Mouse (Mus musculus): ENCODE data around the gene Diaph2. TPM values are rescaled to one million over a fixed set of nuclear protein-coding genes. Genes with fewer than 3 reads are reported as not detected.

The Diaph2 gene
- polyA plus RNA-seq, 1 experiment from 2014 or later, result 8.3 TPM

GRCm38 (mm10) chrX:130505626-130506025 is 756.1 kb downstream of the Diaph2 start:
- Histone ChIP-seq H3K4me1 (no peaks in the 10 kb centered on the region), H3K36me3 (no peaks in the 10 kb centered on the region), H3K4me3 (no peak overlapping the region), H3K9ac (no peak overlapping the region), H3K27me3 (no peaks in the 10 kb centered on the region), H3K9me3 (no peaks in the 10 kb centered on the region), H3K4me2 (no peak overlapping the region), H3K27ac (no peak overlapping the region)
- 39% methylated on average over 5 of the region's 5 CpGs for WGBS
- no peak for ATAC-seq (ENCODE audit: borderline replicate concordance, extremely low read depth, low FRiP score, low TSS enrichment)
